Mouse (Mus musculus) liver, embryonic 14.5 days (tissue): Measurements from ENCODE around the gene Cks1b.

Experiments used
- CTCF ChIP-seq: IDR thresholded peaks from 2 replicates; pipeline ENCODE4 v1.5.1; 2016; ENCODE audit warnings: antibody characterized with exemption, low read depth, control low read depth
- EP300 ChIP-seq: IDR thresholded peaks from 2 replicates; pipeline ENCODE4 v1.6.1; 2016; ENCODE audit warnings: antibody characterized with exemption, low read depth

DNA sequence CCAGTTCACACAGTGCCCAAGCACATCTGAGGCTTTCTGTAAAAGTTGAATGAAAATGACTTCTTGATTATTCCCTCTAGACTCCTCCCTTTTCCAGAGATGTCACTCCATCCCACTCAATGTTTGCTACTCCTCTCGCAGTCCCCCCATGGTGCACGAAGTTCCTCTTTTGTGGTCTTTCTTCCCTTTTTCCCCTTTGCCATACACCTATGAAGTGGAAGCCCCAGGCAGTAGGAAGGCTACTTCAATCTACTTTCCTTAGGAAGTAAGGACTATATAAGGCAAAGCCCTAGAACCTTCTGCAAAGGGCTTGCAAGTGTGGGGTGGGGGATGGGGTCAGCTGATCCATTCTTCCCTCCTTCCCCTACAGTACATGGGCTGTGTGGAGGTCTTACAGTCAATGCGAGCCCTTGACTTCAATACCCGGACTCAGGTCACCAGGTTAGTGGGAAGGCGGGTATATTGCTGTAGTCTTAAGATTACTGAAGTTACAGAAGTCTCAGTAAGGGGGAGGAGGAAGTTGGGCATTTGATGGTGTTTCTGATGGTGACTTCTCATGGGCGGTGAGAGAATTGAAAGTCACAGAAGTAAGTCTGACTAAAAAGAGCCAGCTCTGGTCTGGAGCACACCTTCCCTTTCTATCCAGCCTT lies 4.5 kb upstream of the Cks1b start:
- no peak for TF ChIP-seq CTCF
- no peak for TF ChIP-seq EP300
